Mouse (Mus musculus) forebrain, embryonic 13.5 days (tissue): ENCODE measurements at regions not wholly inside any gene's neighbourhood (a gene's known extent, or its start where the extent isn't known, plus 50 kb on each side); places are given as distances from the start of the nearest gene placed in this dataset.
A peak's percentile ranks its signal among the peaks of the same experiment; 100 is the strongest.

Experiments used
- ATAC-seq: fragments of 200-750 bp; cut with Nextera tagmentation; 2 replicates; pipeline ENCODE4 v1.8.0; 2017
- H3K27ac ChIP-seq: fragments of 300-500 bp; sonication (generic); 2 replicates; pipeline ENCODE4 v1.5.1; 2015; ENCODE audit warnings: inconsistent platforms, mild to moderate bottlenecking, moderate library complexity
- H3K27me3 ChIP-seq: fragments of 300-500 bp; sonication (generic); 2 replicates; pipeline ENCODE4 v1.6.1; 2015; ENCODE audit warnings: mild to moderate bottlenecking, inconsistent platforms
- H3K36me3 ChIP-seq: fragments of 300-500 bp; sonication (generic); 2 replicates; pipeline ENCODE4 v1.6.1; 2015; ENCODE audit warnings: mild to moderate bottlenecking, inconsistent platforms; ENCODE audit not compliant: poor library complexity, severe bottlenecking
- H3K4me1 ChIP-seq: fragments of 300-500 bp; sonication (generic); 2 replicates; pipeline ENCODE4 v1.6.1; 2015; ENCODE audit warnings: inconsistent platforms
- H3K4me2 ChIP-seq: fragments of 300-500 bp; sonication (generic); 2 replicates; pipeline ENCODE4 v1.6.1; 2015; ENCODE audit warnings: inconsistent platforms, mild to moderate bottlenecking, moderate library complexity
- H3K4me3 ChIP-seq: fragments of 300-500 bp; sonication (generic); 2 replicates; pipeline ENCODE4 v1.5.1; 2015; ENCODE audit warnings: mild to moderate bottlenecking, inconsistent platforms
- H3K9ac ChIP-seq: fragments of 300-500 bp; sonication (generic); 2 replicates; pipeline ENCODE4 v1.6.1; 2015; ENCODE audit warnings: mild to moderate bottlenecking, inconsistent platforms
- H3K9me3 ChIP-seq: fragments of 300-500 bp; sonication (generic); replicated peaks from 2 replicates; pipeline ENCODE4 v1.6.1; 2016; ENCODE audit warnings: inconsistent platforms
- WGBS: fragments of 180-500 bp; shearing (Covaris S2); methylation state at CpG from one replicate; pipeline ENCODE4 v1.1.7; 2015; 5-methylcytosine and 5-hydroxymethylcytosine counted together

- no peaks in the 10 kb centered on the region for H3K27me3 ChIP-seq
- H3K9ac ChIP-seq: no peak overlapping the region
- WGBS: 45% methylated on average over 15 of the region's 15 CpGs
- H3K4me2 ChIP-seq: no peak overlapping the region
- no peaks in the 10 kb centered on the region for H3K36me3 ChIP-seq
- H3K27ac ChIP-seq: no peak overlapping the region
- ATAC-seq: no peak
- H3K9me3 ChIP-seq: no peaks in the 10 kb centered on the region
- H3K4me3 ChIP-seq: no peak overlapping the region
- peaks cover 26% of the 10 kb centered on the region for H3K4me1 ChIP-seq
Observed at GRCm38 (mm10) chr5:75720091-75720940, 145.6 kb downstream of the Kit start.

- H3K36me3 ChIP-seq: no peaks in the 10 kb centered on the region
- H3K4me3 ChIP-seq: no peak overlapping the region
- H3K9me3 ChIP-seq: no peaks in the 10 kb centered on the region
- 73% methylated on average over 12 of the region's 12 CpGs for WGBS
- H3K27ac ChIP-seq: peak overlapping the region; percentile 33; the same call in 1 of the 2 replicates
- peak; percentile 79 for ATAC-seq
- H3K4me2 ChIP-seq: no peak overlapping the region
- H3K4me1 ChIP-seq: peaks cover 26% of the 10 kb centered on the region
- H3K9ac ChIP-seq: no peak overlapping the region
- H3K27me3 ChIP-seq: no peaks in the 10 kb centered on the region
Observed at GRCm38 (mm10) chr5:75718511-75719225, 144.0 kb downstream of the Kit start.
